Mouse (Mus musculus) CD8-positive naive resting alpha-beta T cell, adult 2 months (primary cell): ENCODE measurements at regions not wholly inside any gene's neighbourhood (a gene's known extent, or its start where the extent isn't known, plus 50 kb on each side); places are given as distances from the start of the nearest gene placed in this dataset.

Experiments
- DNase-seq, 2 experiments: peaks; one replicate each; pipeline ENCODE4 v3.0.0; 2022; ENCODE audit warnings: low read depth in 2 of 2, low spot score in 2 of 2

GRCm38 (mm10) chr2:128367266-128368150 is 223.5 kb upstream of the Spdye4c start:
- DNase-seq, result peak in 1 of 2 experiments; percentile 21

GRCm38 (mm10) chr2:128368534-128369273 is 222.3 kb upstream of the Spdye4c start:
- no peak for DNase-seq

GRCm38 (mm10) chr2:128370821-128371220 is 220.2 kb upstream of the Spdye4c start:
- no peak for DNase-seq

GRCm38 (mm10) chr2:128372204-128372603 is 218.8 kb upstream of the Spdye4c start:
- DNase-seq, result no peak

- DNase-seq, result no peak
Observed at GRCm38 (mm10) chr2:128373363-128374252, 217.4 kb upstream of the Spdye4c start.

- no peak for DNase-seq
Observed at GRCm38 (mm10) chr2:128374253-128374566, 216.8 kb upstream of the Spdye4c start.

- no peak for DNase-seq
Observed at GRCm38 (mm10) chr2:128374926-128375325, 216.1 kb upstream of the Spdye4c start.

- no peak for DNase-seq
Observed at GRCm38 (mm10) chr2:128375827-128376226, 215.2 kb upstream of the Spdye4c start.

GRCm38 (mm10) chr2:128377176-128377575 is 213.8 kb upstream of the Spdye4c start:
- no peak for DNase-seq

GRCm38 (mm10) chr2:128377680-128378079 is 213.3 kb upstream of the Spdye4c start:
- no peak for DNase-seq

GRCm38 (mm10) chr2:128378456-128378855 is 212.6 kb upstream of the Spdye4c start:
- no peak for DNase-seq

- DNase-seq, result no peak
Observed at GRCm38 (mm10) chr2:128379151-128379550, 211.9 kb upstream of the Spdye4c start.

GRCm38 (mm10) chr2:128379554-128379953 is 211.5 kb upstream of the Spdye4c start:
- no peak for DNase-seq

GRCm38 (mm10) chr2:128380581-128380980 is 210.4 kb upstream of the Spdye4c start:
- DNase-seq, result no peak

GRCm38 (mm10) chr2:128381684-128382205 is 209.3 kb upstream of the Spdye4c start:
- DNase-seq, result no peak

- DNase-seq, result no peak
Observed at GRCm38 (mm10) chr2:128382473-128382872, 208.5 kb upstream of the Spdye4c start.

- DNase-seq, result no peak
Observed at GRCm38 (mm10) chr2:128384612-128385011, 206.4 kb upstream of the Spdye4c start.

- DNase-seq, result no peak
Observed at GRCm38 (mm10) chr2:128386846-128387621, 204.0 kb upstream of the Spdye4c start.

- no peak for DNase-seq
Observed at GRCm38 (mm10) chr2:128387851-128388471, 203.0 kb upstream of the Spdye4c start.
